Mouse (Mus musculus): ENCODE measurements around the gene Cct2.

Cct2 gene

GRCm38 (mm10) chr10:117078284-117078683, 14.7 kb upstream of the Cct2 start:
- TF ChIP-seq GATA4 (IDR thresholded peaks at IDR 0.05; ENCODE audit: insufficient replicate concordance, low read length), result no peak

- TF ChIP-seq GATA4 (IDR thresholded peaks at IDR 0.05; ENCODE audit: insufficient replicate concordance, low read length), result no peak
Observed at GRCm38 (mm10) chr10:117073176-117073575, 9.6 kb upstream of the Cct2 start.

GRCm38 (mm10) chr10:117072191-117072888, 8.7 kb upstream of the Cct2 start:
- TF ChIP-seq GATA4 (IDR thresholded peaks at IDR 0.05; ENCODE audit: insufficient replicate concordance, low read length), result no peak

GRCm38 (mm10) chr10:117069109-117069508, 5.5 kb upstream of the Cct2 start:
- no peak for TF ChIP-seq GATA4 (IDR thresholded peaks at IDR 0.05; ENCODE audit: insufficient replicate concordance, low read length)

- no peak for TF ChIP-seq GATA4 (IDR thresholded peaks at IDR 0.05; ENCODE audit: insufficient replicate concordance, low read length)
Observed at GRCm38 (mm10) chr10:117064076-117064475, 462 bp upstream of the Cct2 start.

- TF ChIP-seq GATA4 (IDR thresholded peaks at IDR 0.05; ENCODE audit: insufficient replicate concordance, low read length), result no peak
Observed at GRCm38 (mm10) chr10:117062894-117063253, 740 bp downstream of the Cct2 start.

GRCm38 (mm10) chr10:117055668-117056067, 7.9 kb downstream of the Cct2 start:
- TF ChIP-seq GATA4 (IDR thresholded peaks at IDR 0.05; ENCODE audit: insufficient replicate concordance, low read length), result no peak

- no peak for TF ChIP-seq GATA4 (IDR thresholded peaks at IDR 0.05; ENCODE audit: insufficient replicate concordance, low read length)
Observed at GRCm38 (mm10) chr10:117049961-117050597, 13.5 kb downstream of the Cct2 start.

- TF ChIP-seq GATA4 (IDR thresholded peaks at IDR 0.05; ENCODE audit: insufficient replicate concordance, low read length), result no peak
Observed at GRCm38 (mm10) chr10:117049253-117049652, 14.4 kb downstream of the Cct2 start.

- no peak for TF ChIP-seq GATA4 (IDR thresholded peaks at IDR 0.05; ENCODE audit: insufficient replicate concordance, low read length)
Observed at GRCm38 (mm10) chr10:117045175-117046056, 18.2 kb downstream of the Cct2 start, which contains the start of gene Lrrc10. Gene Lrrc10, plus strand, starts transcription at chr10:117045341.

GRCm38 (mm10) chr10:117042295-117042694, 21.3 kb downstream of the Cct2 start:
- TF ChIP-seq GATA4 (IDR thresholded peaks at IDR 0.05; ENCODE audit: insufficient replicate concordance, low read length), result no peak

GRCm38 (mm10) chr10:117040355-117040754, 23.3 kb downstream of the Cct2 start:
- TF ChIP-seq GATA4 (IDR thresholded peaks at IDR 0.05; ENCODE audit: insufficient replicate concordance, low read length), result no peak

GRCm38 (mm10) chr10:117033785-117034184, 29.8 kb downstream of the Cct2 start:
- no peak for TF ChIP-seq GATA4 (IDR thresholded peaks at IDR 0.05; ENCODE audit: insufficient replicate concordance, low read length)

GRCm38 (mm10) chr10:117031160-117031559, 32.5 kb downstream of the Cct2 start:
- no peak for TF ChIP-seq GATA4 (IDR thresholded peaks at IDR 0.05; ENCODE audit: insufficient replicate concordance, low read length)

- TF ChIP-seq GATA4 (IDR thresholded peaks at IDR 0.05; ENCODE audit: insufficient replicate concordance, low read length), result no peak
Observed at GRCm38 (mm10) chr10:117026176-117026575, 37.4 kb downstream of the Cct2 start.

- TF ChIP-seq GATA4 (IDR thresholded peaks at IDR 0.05; ENCODE audit: insufficient replicate concordance, low read length), result no peak
Observed at GRCm38 (mm10) chr10:117023693-117024092, 39.9 kb downstream of the Cct2 start.
